Mouse (Mus musculus): Measurements from ENCODE around the gene Lrmp. TPM values are rescaled to one million over a fixed set of nuclear protein-coding genes. Genes with fewer than 3 reads are reported as not detected.

Lrmp gene
- total and polyA plus RNA-seq, 3 experiments: 92.3 to 163 (median 155) TPM

DNA sequence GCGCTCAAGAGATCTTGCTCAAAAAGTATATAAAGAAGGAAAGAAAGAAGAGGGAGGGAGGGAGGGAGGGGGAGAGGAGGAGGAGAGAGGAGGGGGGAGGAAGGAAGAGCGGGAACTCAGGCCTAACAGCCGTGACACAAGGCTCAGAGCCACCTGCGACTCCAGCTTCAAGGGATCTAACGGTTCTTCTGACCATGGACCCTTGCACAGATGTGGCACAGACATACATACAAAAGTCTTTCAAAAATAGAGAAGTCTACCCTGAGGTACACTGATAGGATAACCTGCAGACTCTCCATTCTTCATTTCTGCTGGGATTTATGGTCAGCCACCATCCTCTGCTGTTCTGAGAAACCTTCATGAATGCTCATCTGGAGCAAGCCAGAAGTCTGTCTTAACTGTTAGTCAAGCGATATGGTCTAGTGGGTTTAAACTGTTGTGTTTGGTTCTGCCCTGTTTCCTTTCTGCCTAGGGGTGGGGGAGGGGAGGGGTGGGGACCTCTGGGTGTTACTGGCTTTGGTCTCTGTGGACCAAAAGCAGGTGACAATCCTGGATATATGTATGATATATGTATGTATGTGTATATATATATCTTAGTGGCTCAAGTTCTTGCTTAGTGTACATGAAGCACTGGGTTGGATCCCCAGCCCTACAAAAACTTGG is 25.1 kb upstream of the Lrmp start:
- in situ Hi-C loops (cut with MboI; ENCODE audit: low pct_ligation_motif_present, low pct_unique_long_range_greater_than_20kb, low sequenced_read_pairs): loop anchor here (5.0 kb wide), 3 partner anchors 42 to 257 kb away; no protein-coding TSS in a partner anchor

GRCm38 (mm10) chr6:145090928-145091327 is 24.5 kb upstream of the Lrmp start:
- H3K79me2 ChIP-seq (replicated peaks; ENCODE audit: control insufficient read depth, extremely low read depth, insufficient read depth, poor library complexity, severe bottlenecking): no peaks in the 10 kb centered on the region
- 0 out of 2 replicates have a peak overlapping the region, but pooled peaks have one; percentile 8 for H3K4me2 ChIP-seq (ENCODE audit: insufficient read depth, low read depth, poor library complexity, severe bottlenecking)
- peak; percentile 73 for DNase-seq (ENCODE audit: extremely low read depth)
- H3K27me3 ChIP-seq (replicated peaks): no peaks in the 10 kb centered on the region
- H3K36me3 ChIP-seq (replicated peaks in 1 of 2; ENCODE audit: control insufficient read depth in 1 of 2, insufficient read depth in 1 of 2, low read length in 1 of 2): no peaks in the 10 kb centered on the region
- in situ Hi-C loops (cut with MboI; ENCODE audit: low pct_ligation_motif_present, low pct_unique_long_range_greater_than_20kb, low sequenced_read_pairs) (loop anchor here (5.0 kb wide), 3 partner anchors 41 to 256 kb away; no protein-coding TSS in a partner anchor), dilution Hi-C loops (cut with MboI; ENCODE audit: extremely low pct_ligation_motif_present, extremely low pct_unique_long_range_greater_than_20kb, low sequenced_read_pairs) (no loop called here)
- H3K4me3 ChIP-seq (replicated peaks in 1 of 3; ENCODE audit: low read depth in 2 of 3, low read length in 2 of 3, poor library complexity in 1 of 3): peak overlapping the region in 1 of 3 experiments; percentile 19
- no peaks in the 10 kb centered on the region for H3K9me3 ChIP-seq (replicated peaks; ENCODE audit: low read length)
- peaks cover 20 to 61% of the 10 kb centered on the region in 2 experiments for H3K4me1 ChIP-seq (ENCODE audit: control insufficient read depth in 1 of 2, insufficient read depth in 2 of 2)
- TF ChIP-seq RCOR1 (conservative IDR thresholded peaks at IDR 0.05; ENCODE audit: low read depth, low read length) (no peak), TBP (conservative IDR thresholded peaks at IDR 0.05; ENCODE audit: low read depth, low read length) (no peak), CHD2 (IDR thresholded peaks at IDR 0.05; ENCODE audit: low read length) (no peak), MAZ (IDR thresholded peaks at IDR 0.05; ENCODE audit: low read depth, low read length) (no peak), MYC (IDR thresholded peaks at IDR 0.05; ENCODE audit: low read depth, low read length) (no peak), ZKSCAN1 (IDR thresholded peaks at IDR 0.05; ENCODE audit: borderline replicate concordance, low read depth, low read length) (no peak), HCFC1 (IDR thresholded peaks at IDR 0.05; ENCODE audit: low read depth, low read length) (no peak), RAD21 (IDR thresholded peaks at IDR 0.05; ENCODE audit: low read depth, low read length) (peak; percentile 85), POLR2A (IDR thresholded peaks at IDR 0.05; ENCODE audit: low read depth, low read length) (no peak), CTCF (conservative IDR thresholded peaks at IDR 0.05 in 1 of 2, IDR thresholded peaks at IDR 0.05 in 1 of 2; ENCODE audit: low read depth in 2 of 2, low read length in 2 of 2) (peak in 1 of 2 experiments; percentile 75; a peak in 2 of 4 replicates), MEF2A (IDR thresholded peaks at IDR 0.05; ENCODE audit: borderline replicate concordance, low read depth, low read length) (0 out of 2 replicates have a peak, but pooled peaks have one; percentile 24), BHLHE40 (IDR thresholded peaks at IDR 0.05; ENCODE audit: low read depth, low read length) (no peak), SMC3 (IDR thresholded peaks at IDR 0.05; ENCODE audit: low read depth, low read length) (peak; percentile 83), ZC3H11A (IDR thresholded peaks at IDR 0.05; ENCODE audit: low read depth, low read length) (peak; percentile 65), SIN3A (IDR thresholded peaks at IDR 0.05; ENCODE audit: low read length) (no peak), NRF1 (IDR thresholded peaks at IDR 0.05; ENCODE audit: low read depth, low read length) (no peak), MAX (IDR thresholded peaks at IDR 0.05; ENCODE audit: low read length) (no peak), CHD1 (IDR thresholded peaks at IDR 0.05; ENCODE audit: low read depth, low read length) (no peak), MXI1 (IDR thresholded peaks at IDR 0.05; ENCODE audit: low read depth, low read length) (no peak), JUND (conservative IDR thresholded peaks at IDR 0.05; ENCODE audit: low read depth, low read length) (no peak), UBTF (IDR thresholded peaks at IDR 0.05; ENCODE audit: low read depth, low read length) (no peak), KAT2A (IDR thresholded peaks at IDR 0.05; ENCODE audit: insufficient replicate concordance, low read length) (no peak), NELFE (IDR thresholded peaks at IDR 0.05; ENCODE audit: low read depth, low read length) (no peak), TCF12 (IDR thresholded peaks at IDR 0.05; ENCODE audit: low read depth, low read length) (no peak), ZMIZ1 (IDR thresholded peaks at IDR 0.05; ENCODE audit: low read depth, low read length) (no peak)
- no peak overlapping the region for H3K9ac ChIP-seq (ENCODE audit: insufficient read depth, low read depth)
- no peak overlapping the region for H3K27ac ChIP-seq (ENCODE audit: insufficient read depth, low read depth)

More for the DNA sequence above, 25.1 kb upstream of the Lrmp start:
- Histone ChIP-seq H3K27ac (ENCODE audit: insufficient read depth, low read depth) (peak overlapping the region; percentile 29), H3K4me2 (ENCODE audit: insufficient read depth, low read depth, poor library complexity, severe bottlenecking) (peak overlapping the region; percentile 8), H3K4me3 (replicated peaks in 1 of 3; ENCODE audit: low read depth in 2 of 3, low read length in 2 of 3, poor library complexity in 1 of 3) (no peak overlapping the region), H3K4me1 (ENCODE audit: control insufficient read depth in 1 of 2, insufficient read depth in 2 of 2) (peaks cover 20 to 61% of the 10 kb centered on the region in 2 experiments), H3K9ac (ENCODE audit: insufficient read depth, low read depth) (peak overlapping the region; percentile 31; the same call in 1 of the 2 replicates), H3K9me3 (replicated peaks; ENCODE audit: low read length) (no peaks in the 10 kb centered on the region), H3K79me2 (replicated peaks; ENCODE audit: control insufficient read depth, extremely low read depth, insufficient read depth, poor library complexity, severe bottlenecking) (no peaks in the 10 kb centered on the region), H3K36me3 (replicated peaks in 1 of 2; ENCODE audit: control insufficient read depth in 1 of 2, insufficient read depth in 1 of 2, low read length in 1 of 2) (no peaks in the 10 kb centered on the region), H3K27me3 (replicated peaks) (no peaks in the 10 kb centered on the region)
- no peak for DNase-seq (ENCODE audit: extremely low read depth)
- TF ChIP-seq MAZ (IDR thresholded peaks at IDR 0.05; ENCODE audit: low read depth, low read length): 0 out of 2 replicates have a peak, but pooled peaks have one; percentile 34
- no peak for TF ChIP-seq E2F4 (IDR thresholded peaks at IDR 0.05; ENCODE audit: insufficient replicate concordance, low read depth, low read length)
- TF ChIP-seq CHD2 (IDR thresholded peaks at IDR 0.05; ENCODE audit: low read length): peak; percentile 48
- dilution Hi-C loops (cut with MboI; ENCODE audit: extremely low pct_ligation_motif_present, extremely low pct_unique_long_range_greater_than_20kb, low sequenced_read_pairs): no loop called here

Measured in CH12.LX (cell line).